8 mouse cellular contexts compared by ENCODE assay signal in genomic region chr4:140405993-140406881, GRCm38 (mm10).
DNase-seq lines count a peak whose midpoint lies in the region; ATAC-seq and TF ChIP-seq lines count a peak whose summit lies in the region.
"Had no signal": no experiment of that assay in that cellular context is flagged by ENCODE, and none has a peak within 500 bp of the region (broad histone marks: within the 10 kb centered on the region; RNA-seq: fewer than 3 reads in every experiment).

No protein-coding gene starts in this region.

- DNase-seq in lung, adult 2 months: no peak
- no peak for DNase-seq in lung, adult 18-20 months
- peak; percentile 60 for DNase-seq in forebrain, postnatal 0 days
- DNase-seq in ovary, postnatal 14 days (ENCODE audit: low spot score): no peak
- no peak for DNase-seq in gastrocnemius, adult 18-20 months (ENCODE audit: low spot score)

- H3K9me3 ChIP-seq in forebrain, postnatal 0 days (ENCODE audit: low read length): no peaks in the 10 kb centered on the region
- no peaks in the 10 kb centered on the region for H3K9me3 ChIP-seq in limb, embryonic 15.5 days
- no peaks in the 10 kb centered on the region for H3K9me3 ChIP-seq in neural tube, embryonic 13.5 days

- no peak overlapping the region for H3K4me3 ChIP-seq in lung, adult 2 months (replicated peaks; ENCODE audit: extremely low read depth, low read depth, low read length)
- no peak overlapping the region for H3K4me3 ChIP-seq in forebrain, postnatal 0 days (ENCODE audit: low read depth, low read length)
- no peak overlapping the region for H3K4me3 ChIP-seq in limb, embryonic 15.5 days
- no peak overlapping the region for H3K4me3 ChIP-seq in neural tube, embryonic 13.5 days

- no peak overlapping the region for H3K9ac ChIP-seq in forebrain, postnatal 0 days
- no peak overlapping the region for H3K9ac ChIP-seq in limb, embryonic 15.5 days
- peak overlapping the region; percentile 32; the same call in 1 of the 2 replicates for H3K9ac ChIP-seq in neural tube, embryonic 13.5 days

- no peaks in the 10 kb centered on the region for H3K4me1 ChIP-seq in lung, adult 2 months (ENCODE audit: control insufficient read depth, insufficient read depth, low read length)
- no peaks in the 10 kb centered on the region for H3K4me1 ChIP-seq in forebrain, postnatal 0 days (ENCODE audit: insufficient read depth)
- H3K4me1 ChIP-seq in limb, embryonic 15.5 days: no peaks in the 10 kb centered on the region
- peaks cover 18% of the 10 kb centered on the region for H3K4me1 ChIP-seq in neural tube, embryonic 13.5 days (replicated peaks)

- WGBS in lung, adult 2 months: 24% methylated on average over 6 of the region's 7 CpGs
- whole genome bisulfite sequencing in forebrain, postnatal 0 days: 23% methylated on average over 7 of the region's 7 CpGs
- WGBS in limb, embryonic 15.5 days: 25% methylated on average over 7 of the region's 7 CpGs
- WGBS in neural tube, embryonic 13.5 days: 9% methylated on average over 7 of the region's 7 CpGs

- H3K36me3 ChIP-seq in forebrain, postnatal 0 days (ENCODE audit: insufficient read depth): no peaks in the 10 kb centered on the region
- H3K36me3 ChIP-seq in limb, embryonic 15.5 days: no peaks in the 10 kb centered on the region
- H3K36me3 ChIP-seq in neural tube, embryonic 13.5 days: no peaks in the 10 kb centered on the region

- no peak for TF ChIP-seq POLR2A in lung, adult 2 months (IDR thresholded peaks at IDR 0.05; ENCODE audit: borderline replicate concordance, extremely low read depth, low read depth, low read length)

- no peaks in the 10 kb centered on the region for H3K27me3 ChIP-seq in forebrain, postnatal 0 days (ENCODE audit: insufficient read depth, low read length)
- H3K27me3 ChIP-seq in limb, embryonic 15.5 days: no peaks in the 10 kb centered on the region
- H3K27me3 ChIP-seq in neural tube, embryonic 13.5 days: no peaks in the 10 kb centered on the region

- H3K4me2 ChIP-seq in forebrain, postnatal 0 days (ENCODE audit: low read depth): no peak overlapping the region
- no peak overlapping the region for H3K4me2 ChIP-seq in limb, embryonic 15.5 days
- H3K4me2 ChIP-seq in neural tube, embryonic 13.5 days: no peak overlapping the region

- peak; percentile 88 for ATAC-seq in forebrain, postnatal 0 days
- ATAC-seq in limb, embryonic 15.5 days (ENCODE audit: insufficient number of reproducible peaks, low FRiP score, low TSS enrichment, low read depth): 0 out of 2 replicates have a peak, but pooled peaks have one; percentile 30
- peak; percentile 64 for ATAC-seq in neural tube, embryonic 13.5 days (ENCODE audit: low read depth)

- peak; percentile 42; the same call in 1 of the 2 replicates for TF ChIP-seq CTCF in lung, adult 2 months (IDR thresholded peaks at IDR 0.05; ENCODE audit: insufficient read depth, low read length)
- peak; percentile 71 for TF ChIP-seq CTCF in forebrain, postnatal 0 days (IDR thresholded peaks at IDR 0.05; ENCODE audit: low read depth)

- no peak overlapping the region for H3K27ac ChIP-seq in forebrain, postnatal 0 days (ENCODE audit: low read depth, low read length)
- no peak overlapping the region for H3K27ac ChIP-seq in limb, embryonic 15.5 days
- peak overlapping the region; percentile 72 for H3K27ac ChIP-seq in neural tube, embryonic 13.5 days (replicated peaks)
- H3K27ac ChIP-seq: macrophage had no signal

Comparison
In these comparisons a context has a peak if more than half of its experiments do, and no peak if none do; other contexts are left out.
1. ATAC-seq: peak in every context shown above with its lines; median percentile 88 in forebrain, postnatal 0 days; 64 in neural tube, embryonic 13.5 days; 30 in limb, embryonic 15.5 days.